Mouse (Mus musculus) heart, embryonic 12.5 days (tissue): ENCODE measurements around the gene Mbnl2. TPM values are rescaled to one million over a fixed set of nuclear protein-coding genes. Genes with fewer than 3 reads are reported as not detected.

Experiments
- ATAC-seq: fragments of 200-750 bp; cut with Nextera tagmentation; 2 replicates; pipeline ENCODE4 v1.8.0; 2017; ENCODE audit warnings: moderate TSS enrichment, moderate library complexity; ENCODE audit not compliant: insufficient number of reproducible peaks, low FRiP score
- H3K27ac ChIP-seq: fragments of 300-500 bp; sonication (generic); 2 replicates; pipeline ENCODE4 v1.5.1; 2016; ENCODE audit warnings: mild to moderate bottlenecking, moderate library complexity; ENCODE audit not compliant: poor library complexity, severe bottlenecking
- H3K27me3 ChIP-seq: fragments of 300-500 bp; sonication (generic); replicated peaks from 2 replicates; pipeline ENCODE4 v1.6.1; 2016; ENCODE audit warnings: mild to moderate bottlenecking, moderate library complexity
- H3K36me3 ChIP-seq: fragments of 300-500 bp; sonication (generic); 2 replicates; pipeline ENCODE4 v1.6.1; 2016; ENCODE audit warnings: mild to moderate bottlenecking, moderate library complexity
- H3K4me1 ChIP-seq: fragments of 300-500 bp; sonication (generic); replicated peaks from 2 replicates; pipeline ENCODE4 v1.6.1; 2016; ENCODE audit warnings: mild to moderate bottlenecking
- H3K4me2 ChIP-seq: fragments of 300-500 bp; sonication (generic); 2 replicates; pipeline ENCODE4 v1.6.1; 2016; ENCODE audit warnings: mild to moderate bottlenecking, moderate library complexity
- H3K4me3 ChIP-seq: fragments of 300-500 bp; sonication (generic); 2 replicates; pipeline ENCODE4 v1.5.1; 2016; ENCODE audit warnings: mild to moderate bottlenecking
- H3K9ac ChIP-seq: fragments of 300-500 bp; sonication (generic); 2 replicates; pipeline ENCODE4 v1.6.1; 2016; ENCODE audit warnings: mild to moderate bottlenecking, moderate library complexity
- H3K9me3 ChIP-seq: fragments of 300-500 bp; sonication (generic); replicated peaks from 2 replicates; pipeline ENCODE4 v1.6.1; 2016; ENCODE audit warnings: mild to moderate bottlenecking, moderate library complexity
- WGBS: fragments of 180-500 bp; shearing (Covaris S2); methylation state at CpG from one replicate; pipeline ENCODE4 v1.1.7; 2016; 5-methylcytosine and 5-hydroxymethylcytosine counted together
- polyA plus RNA-seq: library from polyadenylated mRNA; unstranded; fragments of >200 nt; fragmentation: Nextera tagmentation; extraction: Ambion mirVana; gene quantifications from 2 replicates; pipeline ENCODE4 v1.2.1, GENCODE M21; 2016

Gene Mbnl2
- 108 and 114 TPM in 2 replicates for polyA plus RNA-seq

- Histone ChIP-seq H3K27me3 (no peaks in the 10 kb centered on the region), H3K27ac (peak within 1 kb of the TSS; percentile 99), H3K9me3 (no peaks in the 10 kb centered on the region), H3K4me1 (peaks cover 43% of the 10 kb centered on the region), H3K9ac (peak within 1 kb of the TSS; percentile 93), H3K4me2 (peak within 1 kb of the TSS; percentile 99), H3K4me3 (peak within 1 kb of the TSS; percentile 81), H3K36me3 (no peaks in the 10 kb centered on the region)
- peak; percentile 98 for ATAC-seq
- 2% methylated on average over 35 of the region's 35 CpGs for WGBS
Observed at GRCm38 (mm10) chr14:120275246-120276238, at the start of gene Mbnl2. Mbnl2 (plus strand) TSS chr14:120275669.

GRCm38 (mm10) chr14:120232076-120232496 is 43.4 kb upstream of the Mbnl2 start:
- H3K4me1 ChIP-seq: peaks cover 30% of the 10 kb centered on the region
- ATAC-seq: peak; percentile 53; the same call in 1 of the 2 replicates
- no peaks in the 10 kb centered on the region; the same call in 1 of the 2 replicates for H3K9me3 ChIP-seq
- no peak overlapping the region for H3K9ac ChIP-seq
- WGBS: 34% methylated on average over 7 of the region's 7 CpGs
- H3K4me2 ChIP-seq: peak overlapping the region; percentile 25; the same call in 1 of the 2 replicates
- H3K27me3 ChIP-seq: no peaks in the 10 kb centered on the region
- peak overlapping the region; percentile 61; the same call in 1 of the 2 replicates for H3K27ac ChIP-seq
- H3K36me3 ChIP-seq: no peaks in the 10 kb centered on the region
- no peak overlapping the region for H3K4me3 ChIP-seq

GRCm38 (mm10) chr14:120235610-120236009 is 39.9 kb upstream of the Mbnl2 start:
- no peaks in the 10 kb centered on the region for H3K9me3 ChIP-seq
- peaks cover 30% of the 10 kb centered on the region for H3K4me1 ChIP-seq
- no peak overlapping the region for H3K4me2 ChIP-seq
- H3K4me3 ChIP-seq: no peak overlapping the region
- WGBS: 43% methylated on average over 7 of the region's 7 CpGs
- no peak for ATAC-seq
- no peaks in the 10 kb centered on the region for H3K27me3 ChIP-seq
- no peak overlapping the region for H3K9ac ChIP-seq
- H3K36me3 ChIP-seq: no peaks in the 10 kb centered on the region
- no peak overlapping the region for H3K27ac ChIP-seq

GRCm38 (mm10) chr14:120238501-120238900 is 37.0 kb upstream of the Mbnl2 start:
- no peaks in the 10 kb centered on the region for H3K36me3 ChIP-seq
- no peak overlapping the region for H3K4me3 ChIP-seq
- no peaks in the 10 kb centered on the region for H3K27me3 ChIP-seq
- peaks cover 28% of the 10 kb centered on the region for H3K4me1 ChIP-seq
- H3K4me2 ChIP-seq: no peak overlapping the region
- no peak overlapping the region for H3K27ac ChIP-seq
- ATAC-seq: no peak
- no peaks in the 10 kb centered on the region for H3K9me3 ChIP-seq
- no peak overlapping the region for H3K9ac ChIP-seq

GRCm38 (mm10) chr14:120240209-120240608 is 35.3 kb upstream of the Mbnl2 start:
- H3K4me3 ChIP-seq: no peak overlapping the region
- ATAC-seq: no peak
- 45% methylated on average over 4 of the region's 4 CpGs for WGBS

GRCm38 (mm10) chr14:120242711-120243110 is 32.8 kb upstream of the Mbnl2 start:
- Histone ChIP-seq H3K4me1 (peaks cover 13% of the 10 kb centered on the region), H3K36me3 (no peaks in the 10 kb centered on the region), H3K9me3 (no peaks in the 10 kb centered on the region), H3K9ac (no peak overlapping the region), H3K27ac (no peak overlapping the region), H3K4me3 (no peak overlapping the region), H3K4me2 (no peak overlapping the region), H3K27me3 (no peaks in the 10 kb centered on the region)
- WGBS: 31% methylated on average over 5 of the region's 5 CpGs
- ATAC-seq: no peak

More at GRCm38 (mm10) chr14:120240209-120240608, 35.3 kb upstream of the Mbnl2 start:
- H3K9me3 ChIP-seq: no peaks in the 10 kb centered on the region
- H3K9ac ChIP-seq: no peak overlapping the region
- no peaks in the 10 kb centered on the region for H3K27me3 ChIP-seq
- no peak overlapping the region for H3K27ac ChIP-seq
- H3K4me2 ChIP-seq: no peak overlapping the region
- no peaks in the 10 kb centered on the region for H3K36me3 ChIP-seq
- peaks cover 23% of the 10 kb centered on the region for H3K4me1 ChIP-seq

- Histone ChIP-seq H3K4me1 (peaks cover 13% of the 10 kb centered on the region), H3K4me3 (no peak overlapping the region), H3K9ac (no peak overlapping the region), H3K4me2 (no peak overlapping the region), H3K9me3 (no peaks in the 10 kb centered on the region), H3K36me3 (no peaks in the 10 kb centered on the region), H3K27ac (no peak overlapping the region), H3K27me3 (no peaks in the 10 kb centered on the region)
- ATAC-seq: no peak
- 77% methylated on average over 8 of the region's 8 CpGs for WGBS
Observed at GRCm38 (mm10) chr14:120245081-120245705, 30.3 kb upstream of the Mbnl2 start.

- no peaks in the 10 kb centered on the region for H3K36me3 ChIP-seq
- no peaks in the 10 kb centered on the region for H3K4me1 ChIP-seq
- no peak overlapping the region for H3K4me2 ChIP-seq
- no peaks in the 10 kb centered on the region for H3K27me3 ChIP-seq
- no peak overlapping the region for H3K9ac ChIP-seq
- H3K9me3 ChIP-seq: no peaks in the 10 kb centered on the region
- 79% methylated on average over 7 of the region's 7 CpGs for WGBS
- H3K27ac ChIP-seq: no peak overlapping the region
- no peak for ATAC-seq
- H3K4me3 ChIP-seq: no peak overlapping the region
Observed at GRCm38 (mm10) chr14:120253331-120253730, 22.1 kb upstream of the Mbnl2 start.

- Histone ChIP-seq H3K4me2 (no peak overlapping the region), H3K9me3 (no peaks in the 10 kb centered on the region), H3K4me3 (no peak overlapping the region), H3K27ac (no peak overlapping the region), H3K9ac (no peak overlapping the region), H3K27me3 (no peaks in the 10 kb centered on the region), H3K4me1 (no peaks in the 10 kb centered on the region), H3K36me3 (no peaks in the 10 kb centered on the region)
- ATAC-seq: no peak
- 92% methylated on average over 2 of the region's 2 CpGs for WGBS
Observed at GRCm38 (mm10) chr14:120256146-120256545, 19.3 kb upstream of the Mbnl2 start.

GRCm38 (mm10) chr14:120256623-120257384 is 18.7 kb upstream of the Mbnl2 start:
- Histone ChIP-seq H3K36me3 (no peaks in the 10 kb centered on the region), H3K27me3 (no peaks in the 10 kb centered on the region), H3K27ac (no peak overlapping the region), H3K4me1 (no peaks in the 10 kb centered on the region), H3K4me2 (no peak overlapping the region), H3K9me3 (no peaks in the 10 kb centered on the region), H3K4me3 (no peak overlapping the region), H3K9ac (no peak overlapping the region)
- no peak for ATAC-seq
- 72% methylated on average over 15 of the region's 15 CpGs for WGBS

GRCm38 (mm10) chr14:120257483-120257882 is 18.0 kb upstream of the Mbnl2 start:
- Histone ChIP-seq H3K36me3 (no peaks in the 10 kb centered on the region), H3K9me3 (no peaks in the 10 kb centered on the region), H3K9ac (no peak overlapping the region), H3K4me2 (no peak overlapping the region), H3K27me3 (no peaks in the 10 kb centered on the region), H3K4me1 (no peaks in the 10 kb centered on the region), H3K27ac (no peak overlapping the region), H3K4me3 (no peak overlapping the region)
- 80% methylated on average over 6 of the region's 6 CpGs for WGBS
- no peak for ATAC-seq
